9 mouse cellular contexts compared by ENCODE assay signal in genomic region chr2:32602600-32603054, GRCm38 (mm10). TPM values are rescaled to one million over a fixed set of nuclear protein-coding genes. Genes with fewer than 3 reads are reported as not detected.
DNase-seq lines count a peak whose midpoint lies in the region; ATAC-seq and TF ChIP-seq lines count a peak whose summit lies in the region.
"Had no signal": no experiment of that assay in that cellular context is flagged by ENCODE, and none has a peak within 500 bp of the region (broad histone marks: within the 10 kb centered on the region; RNA-seq: fewer than 3 reads in every experiment).

No protein-coding gene starts in this region.

- H3K9me3 ChIP-seq in CH12.LX (replicated peaks; ENCODE audit: low read length) = no peaks in the 10 kb centered on the region
- no peaks in the 10 kb centered on the region for H3K9me3 ChIP-seq in forebrain, embryonic 15.5 days
- H3K9me3 ChIP-seq in liver, postnatal 0 days (ENCODE audit: low read length) = no peaks in the 10 kb centered on the region
- no peaks in the 10 kb centered on the region for H3K9me3 ChIP-seq in neural tube, embryonic 14.5 days (ENCODE audit: control insufficient read depth, low read length)

- no peaks in the 10 kb centered on the region for H3K27me3 ChIP-seq in CH12.LX (replicated peaks)
- no peaks in the 10 kb centered on the region for H3K27me3 ChIP-seq in forebrain, embryonic 15.5 days
- H3K27me3 ChIP-seq in liver, postnatal 0 days (ENCODE audit: insufficient read depth, low read length) = no peaks in the 10 kb centered on the region
- H3K27me3 ChIP-seq in neural tube, embryonic 14.5 days (ENCODE audit: control insufficient read depth, insufficient read depth, low read length) = no peaks in the 10 kb centered on the region

- no peak overlapping the region for H3K9ac ChIP-seq in CH12.LX (ENCODE audit: insufficient read depth, low read depth)
- no peak overlapping the region for H3K9ac ChIP-seq in forebrain, embryonic 15.5 days (replicated peaks)
- 0 out of 2 replicates have a peak overlapping the region, but pooled peaks have one; percentile 17 for H3K9ac ChIP-seq in liver, postnatal 0 days (replicated peaks)
- no peak overlapping the region for H3K9ac ChIP-seq in neural tube, embryonic 14.5 days (replicated peaks; ENCODE audit: low read depth, low read length)

- H3K27ac ChIP-seq in CH12.LX (ENCODE audit: insufficient read depth, low read depth) = no peak overlapping the region
- H3K27ac ChIP-seq in forebrain, embryonic 15.5 days (replicated peaks) = no peak overlapping the region
- H3K27ac ChIP-seq in liver, postnatal 0 days (ENCODE audit: low read depth) = no peak overlapping the region
- no peak overlapping the region for H3K27ac ChIP-seq in neural tube, embryonic 14.5 days (ENCODE audit: low read depth, low read length)

- in situ Hi-C loops in CH12.LX (cut with MboI; ENCODE audit: low pct_ligation_motif_present, low pct_unique_long_range_greater_than_20kb, low sequenced_read_pairs) = no loop called here

- peaks cover 0 to 26% of the 10 kb centered on the region in 2 experiments; a peak in 2 of 4 replicates for H3K4me1 ChIP-seq in CH12.LX (ENCODE audit: control insufficient read depth in 1 of 2, insufficient read depth in 2 of 2)
- peaks cover 15% of the 10 kb centered on the region for H3K4me1 ChIP-seq in forebrain, embryonic 15.5 days
- H3K4me1 ChIP-seq in liver, postnatal 0 days (ENCODE audit: insufficient read depth) = peaks cover 21% of the 10 kb centered on the region
- peaks cover 4% of the 10 kb centered on the region for H3K4me1 ChIP-seq in neural tube, embryonic 14.5 days (ENCODE audit: control insufficient read depth, insufficient read depth, low read length)

- ATAC-seq in forebrain, embryonic 15.5 days (replicated peaks) = no peak
- peak; percentile 35; the same call in 1 of the 2 replicates for ATAC-seq in liver, postnatal 0 days
- ATAC-seq in neural tube, embryonic 14.5 days (ENCODE audit: low read depth) = no peak

- intact Hi-C loops in heart, postnatal 14 days (cut with DNase I) = loop anchor here (1.0 kb wide), 1 partner anchor 19 kb away; no protein-coding TSS in a partner anchor

- H3K4me3 ChIP-seq in CH12.LX (replicated peaks in 1 of 3; ENCODE audit: low read depth in 2 of 3, low read length in 2 of 3, poor library complexity in 1 of 3) = no peak overlapping the region
- H3K4me3 ChIP-seq in forebrain, embryonic 15.5 days = peak overlapping the region; percentile 26
- peak overlapping the region; percentile 36 for H3K4me3 ChIP-seq in liver, postnatal 0 days (ENCODE audit: low read depth, low read length)
- H3K4me3 ChIP-seq in neural tube, embryonic 14.5 days (ENCODE audit: low read depth, low read length) = no peak overlapping the region

- peaks cover 10 to 33% of the 10 kb centered on the region in 2 experiments for H3K36me3 ChIP-seq in CH12.LX (replicated peaks in 1 of 2; ENCODE audit: control insufficient read depth in 1 of 2, insufficient read depth in 1 of 2, low read length in 1 of 2)
- H3K36me3 ChIP-seq in forebrain, embryonic 15.5 days = no peaks in the 10 kb centered on the region
- H3K36me3 ChIP-seq in liver, postnatal 0 days (replicated peaks; ENCODE audit: insufficient read depth, low read length) = no peaks in the 10 kb centered on the region
- no peaks in the 10 kb centered on the region for H3K36me3 ChIP-seq in neural tube, embryonic 14.5 days (ENCODE audit: control insufficient read depth, insufficient read depth, low read length)

- no peaks in the 10 kb centered on the region for H3K79me2 ChIP-seq in CH12.LX (replicated peaks; ENCODE audit: control insufficient read depth, extremely low read depth, insufficient read depth, poor library complexity, severe bottlenecking)

- no peak for TF ChIP-seq EP300 in CH12.LX (IDR thresholded peaks at IDR 0.05; ENCODE audit: low read length)
- no peak for TF ChIP-seq EP300 in liver, postnatal 0 days (IDR thresholded peaks at IDR 0.05; ENCODE audit: low read depth)

- DNase-seq in CH12.LX (ENCODE audit: extremely low read depth) = peak; percentile 77
- peak; percentile 92 to 95 for DNase-seq in cerebellum, adult 18-20 months
- peak; percentile 89 to 94 for DNase-seq in heart, postnatal 14 days
- peak; percentile 90 for DNase-seq in layer of hippocampus, adult 11-12 months (ENCODE audit: low spot score)
- DNase-seq in liver, postnatal 0 days = peak; percentile 91
- peak; percentile 82 for DNase-seq in testis, postnatal 14 days (ENCODE audit: low spot score)

- whole genome bisulfite sequencing in forebrain, embryonic 15.5 days = under 1% methylated on average over 11 of the region's 11 CpGs
- under 1% methylated on average over 11 of the region's 11 CpGs for WGBS in liver, postnatal 0 days (ENCODE audit: insufficient replicate concordance)
- 0% methylated on average over 11 of the region's 11 CpGs for WGBS in neural tube, embryonic 14.5 days

- H3K4me2 ChIP-seq in CH12.LX (ENCODE audit: insufficient read depth, low read depth, poor library complexity, severe bottlenecking) = no peak overlapping the region
- peak overlapping the region; percentile 31 for H3K4me2 ChIP-seq in forebrain, embryonic 15.5 days (replicated peaks)
- peak overlapping the region; percentile 73 for H3K4me2 ChIP-seq in liver, postnatal 0 days (ENCODE audit: low read depth, low read length)
- peak overlapping the region; percentile 30; the same call in 1 of the 2 replicates for H3K4me2 ChIP-seq in neural tube, embryonic 14.5 days (ENCODE audit: low read depth, low read length)

- peak; percentile 35 for TF ChIP-seq RAD21 in CH12.LX (IDR thresholded peaks at IDR 0.05; ENCODE audit: low read depth, low read length)

- TF ChIP-seq CTCF in CH12.LX (conservative IDR thresholded peaks at IDR 0.05 in 1 of 2, IDR thresholded peaks at IDR 0.05 in 1 of 2; ENCODE audit: low read depth in 2 of 2, low read length in 2 of 2) = peak; percentile 76 to 79
- TF ChIP-seq CTCF in liver, postnatal 0 days (IDR thresholded peaks at IDR 0.05; ENCODE audit: low read depth) = peak; percentile 94

- TF ChIP-seq POLR2A in CH12.LX (IDR thresholded peaks at IDR 0.05; ENCODE audit: low read depth, low read length) = no peak

- dilution Hi-C loops in CH12.LX (cut with MboI; ENCODE audit: extremely low pct_ligation_motif_present, extremely low pct_unique_long_range_greater_than_20kb, low sequenced_read_pairs) = no loop called here

TF ChIP-seq in CH12.LX, 34 proteins besides CTCF, POLR2A, EP300 and RAD21 (continues in another document):
- TF ChIP-seq IRF4 (IDR thresholded peaks at IDR 0.05; ENCODE audit: low read depth, low read length) (no peak), MYC (IDR thresholded peaks at IDR 0.05; ENCODE audit: low read depth, low read length) (peak; percentile 20; the same call in 1 of the 2 replicates), ZNF384 (IDR thresholded peaks at IDR 0.05; ENCODE audit: low read depth, low read length) (no peak), SMC3 (IDR thresholded peaks at IDR 0.05; ENCODE audit: low read depth, low read length) (peak; percentile 66), MAZ (IDR thresholded peaks at IDR 0.05; ENCODE audit: low read depth, low read length) (no peak), KAT2A (IDR thresholded peaks at IDR 0.05; ENCODE audit: insufficient replicate concordance, low read length) (no peak), HCFC1 (IDR thresholded peaks at IDR 0.05; ENCODE audit: low read depth, low read length) (0 out of 2 replicates have a peak, but pooled peaks have one; percentile 18), BHLHE40 (IDR thresholded peaks at IDR 0.05; ENCODE audit: low read depth, low read length) (no peak), ZKSCAN1 (IDR thresholded peaks at IDR 0.05; ENCODE audit: borderline replicate concordance, low read depth, low read length) (no peak)

RNA-seq across cellular contexts. Expression of gene St6galnac6, which starts 3.1 kb away (rescaled TPM):
- 13.9 and 14.3 TPM in 2 replicates for total RNA-seq in CH12.LX (2012; rRNA removed)
- total RNA-seq in CH12.LX (2014; rRNA removed) = 12.9 and 13.2 TPM in 2 replicates
- polyA plus RNA-seq in CH12.LX (2012; ENCODE audit: insufficient read length, low read depth) = 10.7 and 13.3 TPM in 2 replicates
- 16.6 and 19.3 TPM in 2 replicates for polyA plus RNA-seq in forebrain, embryonic 15.5 days (2015; fragmentation: Nextera tagmentation; extraction: Ambion mirVana)
- 100 to 1,000 TPM in 1 of 2 experiments, 10 to 100 TPM in 1; 97.9 to 104 TPM for total RNA-seq in heart, postnatal 14 days (2021)
- 14.0 and 15.9 TPM in 2 replicates for polyA plus RNA-seq in liver, postnatal 0 days (2015; fragmentation: Nextera tagmentation; extraction: Ambion mirVana)
- 5.2 and 5.4 TPM in 2 replicates for polyA plus RNA-seq in neural tube, embryonic 14.5 days (2014; fragmentation: Nextera tagmentation; extraction: Ambion mirVana)

RNA-seq across cellular contexts. Expression of gene St6galnac4, which starts 15.7 kb away (rescaled TPM):
- total RNA-seq in CH12.LX (2012; rRNA removed) (51.9 and 57.4 TPM in 2 replicates), CH12.LX (2014; rRNA removed) (45.9 and 58.3 TPM in 2 replicates)
- 81.7 and 87.0 TPM in 2 replicates for polyA plus RNA-seq in CH12.LX (2012; ENCODE audit: insufficient read length, low read depth)
- 25.9 and 26.4 TPM in 2 replicates for polyA plus RNA-seq in forebrain, embryonic 15.5 days (2015; fragmentation: Nextera tagmentation; extraction: Ambion mirVana)
- 10 to 100 TPM; 22.8 to 23.6 TPM for total RNA-seq in heart, postnatal 14 days (2021)
- polyA plus RNA-seq in liver, postnatal 0 days (2015; fragmentation: Nextera tagmentation; extraction: Ambion mirVana) = 4.3 and 5.8 TPM in 2 replicates
- 30.4 and 35.1 TPM in 2 replicates for polyA plus RNA-seq in neural tube, embryonic 14.5 days (2014; fragmentation: Nextera tagmentation; extraction: Ambion mirVana)

RNA-seq across cellular contexts. Expression of gene Ak1, which starts 18.9 kb away (rescaled TPM):
- total RNA-seq in CH12.LX (2012; rRNA removed) (2.9 and 3.9 TPM in 2 replicates), CH12.LX (2014; rRNA removed) (1.4 TPM in 2 replicates)
- 1.5 and 2.8 TPM in 2 replicates for polyA plus RNA-seq in CH12.LX (2012; ENCODE audit: insufficient read length, low read depth)
- polyA plus RNA-seq in forebrain, embryonic 15.5 days (2015; fragmentation: Nextera tagmentation; extraction: Ambion mirVana) = 74.1 and 79.6 TPM in 2 replicates
- 100 to 1,000 TPM; 595 to 617 TPM for total RNA-seq in heart, postnatal 14 days (2021)
- polyA plus RNA-seq in liver, postnatal 0 days (2015; fragmentation: Nextera tagmentation; extraction: Ambion mirVana) = 1.3 and 5.9 TPM in 2 replicates
- 78.6 and 85.0 TPM in 2 replicates for polyA plus RNA-seq in neural tube, embryonic 14.5 days (2014; fragmentation: Nextera tagmentation; extraction: Ambion mirVana)

RNA-seq across cellular contexts. Expression of gene 9430097D07Rik, which starts 27.1 kb away (rescaled TPM):
- total RNA-seq in CH12.LX (2012; rRNA removed) = 0.13 TPM in 1 of 2 replicates, not detected in the other
- not detected in 2 replicates for total RNA-seq in CH12.LX (2014; rRNA removed)
- not detected in 2 replicates for polyA plus RNA-seq in CH12.LX (2012; ENCODE audit: insufficient read length, low read depth)
- polyA plus RNA-seq in forebrain, embryonic 15.5 days (2015; fragmentation: Nextera tagmentation; extraction: Ambion mirVana) = 0.23 and 0.24 TPM in 2 replicates
- not detected for total RNA-seq in heart, postnatal 14 days (2021)
- polyA plus RNA-seq in liver, postnatal 0 days (2015; fragmentation: Nextera tagmentation; extraction: Ambion mirVana) = not detected in 2 replicates
- polyA plus RNA-seq in neural tube, embryonic 14.5 days (2014; fragmentation: Nextera tagmentation; extraction: Ambion mirVana) = 0.98 and 1.2 TPM in 2 replicates
- polyA plus RNA-seq: gonadal fat pad, adult 2 months had no signal

RNA-seq across cellular contexts. Expression of gene Pip5kl1, which starts 28.0 kb away (rescaled TPM):
- 0.64 and 1.3 TPM in 2 replicates for total RNA-seq in CH12.LX (2012; rRNA removed)
- 0.28 TPM in 1 of 2 replicates, not detected in the other for total RNA-seq in CH12.LX (2014; rRNA removed)
- polyA plus RNA-seq in CH12.LX (2012; ENCODE audit: insufficient read length, low read depth) = 0.57 and 0.82 TPM in 2 replicates
- 3.5 and 4.2 TPM in 2 replicates for polyA plus RNA-seq in forebrain, embryonic 15.5 days (2015; fragmentation: Nextera tagmentation; extraction: Ambion mirVana)
- total RNA-seq in heart, postnatal 14 days (2021) = not detected
- polyA plus RNA-seq in liver, postnatal 0 days (2015; fragmentation: Nextera tagmentation; extraction: Ambion mirVana) = not detected in 2 replicates
- polyA plus RNA-seq in neural tube, embryonic 14.5 days (2014; fragmentation: Nextera tagmentation; extraction: Ambion mirVana) = 12.4 and 17.1 TPM in 2 replicates

Comparison
In these comparisons a context has a peak if more than half of its experiments do, and no peak if none do; other contexts are left out.
1. H3K4me3 ChIP-seq: peak in forebrain, embryonic 15.5 days (single experiment) and liver, postnatal 0 days (single experiment); none in CH12.LX (0 of 3) and neural tube, embryonic 14.5 days (single experiment).
2. RNA of gene Ak1, which starts 18.9 kb away (polyA plus RNA-seq): 78.6 to 85.0 TPM in neural tube, embryonic 14.5 days and 74.1 to 79.6 TPM in forebrain, embryonic 15.5 days; 1.5 to 2.8 TPM in CH12.LX and 1.3 to 5.9 TPM in liver, postnatal 0 days; every median in the first group is over 10 times any median in the second.
3. Peak in every context shown above with its lines, with median percentiles within 50 percentile points of each other: DNase-seq.